ENCODE assay signal across 8 mouse cellular contexts in the genomic region with DNA sequence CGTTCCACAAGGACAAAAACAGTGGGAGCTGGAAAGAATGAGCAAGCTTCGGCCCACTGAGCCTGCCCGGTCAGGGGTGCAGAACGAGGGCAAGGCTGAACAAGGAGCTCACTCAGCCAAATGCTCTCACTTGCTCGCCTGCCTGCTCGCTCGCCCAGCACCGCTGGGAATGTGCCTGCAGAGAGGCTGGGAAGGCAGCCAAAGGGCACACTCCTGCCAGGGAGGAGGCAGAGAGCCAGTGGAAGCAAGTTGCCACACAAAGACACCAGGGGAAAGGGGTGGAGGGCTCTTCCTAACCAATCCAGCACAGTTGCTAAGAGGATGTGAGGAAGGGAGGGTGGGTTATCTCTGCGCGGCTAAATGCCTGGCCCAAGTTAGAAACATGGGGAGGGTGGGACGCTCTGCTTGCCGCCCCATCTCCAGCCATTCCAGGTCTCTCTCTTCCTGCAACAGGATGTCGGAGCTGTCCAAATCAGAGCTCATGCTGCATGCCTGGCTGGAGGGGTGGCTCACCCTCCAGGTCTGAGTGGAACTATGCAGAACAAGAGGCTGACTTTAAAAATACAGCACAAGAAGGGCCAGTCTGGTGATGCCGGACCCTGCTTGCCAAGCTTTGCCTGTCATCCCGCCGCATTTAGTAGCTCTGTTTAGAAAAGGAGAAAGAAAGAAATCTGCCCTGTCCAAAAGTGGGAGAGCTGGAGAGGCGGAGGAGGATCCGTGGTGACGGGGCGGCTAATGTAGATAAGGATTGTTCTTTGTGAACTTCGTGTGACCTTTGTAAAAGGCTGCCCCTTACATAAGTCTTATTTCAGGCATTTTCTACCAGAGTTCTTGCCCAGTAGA.
A peak's percentile ranks its signal among the peaks of the same experiment; 100 is the strongest.
DNase-seq lines count a peak whose midpoint lies in the region; ATAC-seq lines count a peak whose summit lies in the region.

No protein-coding gene starts in this region.

- no peak overlapping the region for H3K9ac ChIP-seq in hindbrain, embryonic 15.5 days

- DNase-seq in R1 (ENCODE audit: low read depth, low spot score) = peak; percentile 67
- peak; percentile 73 to 87 for DNase-seq in gastrocnemius, adult 8-10 months (ENCODE audit: low spot score in 2 of 2)
- peak; percentile 80 for DNase-seq in left cerebral cortex, adult 11 months (ENCODE audit: low spot score)
- peak; percentile 90 for DNase-seq in lung, postnatal 36 days
- DNase-seq in right cerebral cortex, postnatal 10 days (ENCODE audit: low spot score in 2 of 2) = peak; percentile 92 to 93
- no peak for DNase-seq in spleen, postnatal 4 days (ENCODE audit: low spot score in 2 of 2)

- peak; percentile 46 for ATAC-seq in common myeloid progenitor, adult 5-6 weeks (replicated peaks; ENCODE audit: low read depth, poor library complexity, severe bottlenecking)
- peak; percentile 92 for ATAC-seq in hindbrain, embryonic 15.5 days (ENCODE audit: low FRiP score, low read depth)

- no peaks in the 10 kb centered on the region for H3K9me3 ChIP-seq in hindbrain, embryonic 15.5 days

- peak overlapping the region; percentile 87 for H3K27ac ChIP-seq in hindbrain, embryonic 15.5 days (replicated peaks)

- peaks cover 50% of the 10 kb centered on the region for H3K4me1 ChIP-seq in hindbrain, embryonic 15.5 days (replicated peaks)

- H3K36me3 ChIP-seq in hindbrain, embryonic 15.5 days = no peaks in the 10 kb centered on the region

- peak overlapping the region; percentile 48 for H3K4me2 ChIP-seq in hindbrain, embryonic 15.5 days

- H3K4me3 ChIP-seq in hindbrain, embryonic 15.5 days = 0 out of 2 replicates have a peak overlapping the region, but pooled peaks have one; percentile 15

- no peaks in the 10 kb centered on the region for H3K27me3 ChIP-seq in hindbrain, embryonic 15.5 days

- 13% methylated on average over 21 of the region's 21 CpGs for WGBS in hindbrain, embryonic 15.5 days

Comparison
In these comparisons a context has a peak if more than half of its experiments do, and no peak if none do; other contexts are left out.
1. DNase-seq: peak in R1 (single experiment), gastrocnemius, adult 8-10 months (2 of 2), left cerebral cortex, adult 11 months (single experiment), lung, postnatal 36 days (single experiment) and right cerebral cortex, postnatal 10 days (2 of 2); none in spleen, postnatal 4 days (0 of 2).